Mouse (Mus musculus): ENCODE data around the gene Traf3ip3.
A peak's percentile ranks its signal among the peaks of the same experiment; 100 is the strongest.

The Traf3ip3 gene

GRCm38 (mm10) chr1:193207503-193207902 lies 6.0 kb upstream of the Traf3ip3 start, which contains the start of gene Lamb3:
Gene Lamb3, plus strand, starts transcription at chr1:193207699.
- peak; percentile 56 for DNase-seq (ENCODE audit: low read depth, low spot score)

DNA sequence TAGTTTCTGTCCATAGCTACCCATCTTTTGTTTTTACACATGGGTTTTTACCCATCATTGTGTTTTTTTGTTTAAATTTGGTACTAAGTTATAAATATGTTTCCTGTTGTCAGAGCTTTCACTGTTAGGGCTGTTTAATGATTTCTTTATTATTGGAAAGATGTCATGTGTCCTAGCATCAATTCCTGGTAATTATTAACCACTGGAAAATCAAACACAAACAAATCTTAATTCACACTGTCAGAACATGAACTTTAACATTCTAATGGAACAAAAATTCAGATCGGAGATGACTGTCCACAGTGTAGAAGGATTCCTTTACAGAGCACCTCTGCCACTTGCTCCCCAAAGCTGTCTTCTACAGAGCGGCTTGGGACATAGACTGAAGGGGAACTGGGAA lies 3.9 kb upstream of the Traf3ip3 start:
- no peak for DNase-seq (ENCODE audit: low read depth, low spot score)

DNA sequence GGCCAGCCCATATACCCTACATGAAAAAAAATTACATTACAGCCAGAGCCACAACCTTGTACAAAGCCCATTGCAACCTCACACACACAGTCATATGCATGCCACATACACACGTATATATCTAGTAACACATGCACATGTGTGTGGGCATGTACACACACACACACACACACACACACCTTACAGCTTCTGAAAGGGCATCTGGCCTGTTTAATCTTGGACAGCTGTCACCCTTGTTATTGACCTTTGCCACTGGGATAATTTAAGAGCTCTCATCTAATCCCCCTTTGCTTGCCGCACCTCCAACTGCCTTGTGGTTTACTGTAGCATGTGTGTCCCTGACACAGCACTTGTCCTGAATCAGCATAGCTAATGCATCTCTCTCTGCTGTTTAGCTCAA lies 2.3 kb upstream of the Traf3ip3 start:
- DNase-seq (ENCODE audit: low read depth, low spot score): no peak

- DNase-seq (ENCODE audit: low read depth, low spot score): peak; percentile 78
Measured at GRCm38 (mm10) chr1:193200640-193201382, 692 bp downstream of the Traf3ip3 start.

DNA sequence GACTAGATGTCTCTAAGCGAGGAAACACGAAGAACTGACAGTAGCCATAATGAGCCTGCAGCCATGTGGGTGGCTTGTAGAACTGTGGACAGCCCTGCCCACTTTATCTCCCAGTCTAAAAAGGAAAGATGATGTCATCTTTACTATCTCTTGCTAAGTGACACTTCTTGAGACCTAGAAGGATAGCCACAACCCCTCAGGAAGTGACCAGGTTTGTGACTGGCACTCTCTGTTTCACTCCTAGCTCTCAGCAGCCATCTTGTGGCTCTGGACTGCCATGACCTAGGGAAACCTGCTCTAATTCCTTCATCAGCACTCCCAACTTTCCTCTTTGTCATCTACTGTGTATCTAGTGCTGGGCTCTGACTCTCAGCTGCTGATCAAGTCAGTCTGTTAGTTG lies 3.2 kb downstream of the Traf3ip3 start:
- peak; percentile 58 for DNase-seq (ENCODE audit: low read depth, low spot score)

- DNase-seq (ENCODE audit: low read depth, low spot score): no peak
Measured at GRCm38 (mm10) chr1:193197494-193198205, 3.9 kb downstream of the Traf3ip3 start.

GRCm38 (mm10) chr1:193195169-193195810 lies 6.2 kb downstream of the Traf3ip3 start:
- DNase-seq (ENCODE audit: low read depth, low spot score): no peak

- no peak for DNase-seq (ENCODE audit: low read depth, low spot score)
Measured at GRCm38 (mm10) chr1:193194416-193195140, 6.9 kb downstream of the Traf3ip3 start.

- peak; percentile 43 for DNase-seq (ENCODE audit: low read depth, low spot score)
Measured at GRCm38 (mm10) chr1:193191675-193192283, 9.7 kb downstream of the Traf3ip3 start.

- peak; percentile 49 for DNase-seq (ENCODE audit: low read depth, low spot score)
Measured at GRCm38 (mm10) chr1:193189771-193190170, 11.7 kb downstream of the Traf3ip3 start.

DNA sequence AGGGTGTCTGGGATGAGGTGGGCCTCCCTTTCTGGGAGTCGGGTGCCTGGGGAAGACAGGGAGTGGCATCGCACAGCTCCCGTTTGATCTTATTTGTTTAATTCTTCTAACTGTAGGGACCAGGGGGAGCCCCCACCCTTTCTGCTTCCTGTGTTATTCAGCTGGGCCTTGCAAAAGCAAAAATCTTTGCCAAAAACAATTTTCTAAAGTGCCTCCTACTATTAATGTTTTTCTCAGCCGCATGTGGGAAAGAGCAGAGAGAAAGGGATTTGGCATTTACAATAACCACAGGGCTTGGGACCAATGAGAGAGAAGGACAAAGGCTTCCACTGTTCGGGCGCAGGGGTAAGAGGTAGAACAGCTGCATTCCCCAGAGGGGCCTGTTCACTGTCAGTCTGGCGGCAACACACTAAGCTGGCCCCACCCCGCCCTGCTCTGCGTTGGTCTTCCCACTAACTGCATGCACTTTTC lies 12.3 kb downstream of the Traf3ip3 start:
- DNase-seq (ENCODE audit: low read depth, low spot score): peak; percentile 68

- DNase-seq (ENCODE audit: low read depth, low spot score): no peak
Measured at GRCm38 (mm10) chr1:193188257-193188656, 13.2 kb downstream of the Traf3ip3 start.

GRCm38 (mm10) chr1:193181104-193181503 lies 20.4 kb downstream of the Traf3ip3 start:
- peak; percentile 65 for DNase-seq (ENCODE audit: low read depth, low spot score)

DNA sequence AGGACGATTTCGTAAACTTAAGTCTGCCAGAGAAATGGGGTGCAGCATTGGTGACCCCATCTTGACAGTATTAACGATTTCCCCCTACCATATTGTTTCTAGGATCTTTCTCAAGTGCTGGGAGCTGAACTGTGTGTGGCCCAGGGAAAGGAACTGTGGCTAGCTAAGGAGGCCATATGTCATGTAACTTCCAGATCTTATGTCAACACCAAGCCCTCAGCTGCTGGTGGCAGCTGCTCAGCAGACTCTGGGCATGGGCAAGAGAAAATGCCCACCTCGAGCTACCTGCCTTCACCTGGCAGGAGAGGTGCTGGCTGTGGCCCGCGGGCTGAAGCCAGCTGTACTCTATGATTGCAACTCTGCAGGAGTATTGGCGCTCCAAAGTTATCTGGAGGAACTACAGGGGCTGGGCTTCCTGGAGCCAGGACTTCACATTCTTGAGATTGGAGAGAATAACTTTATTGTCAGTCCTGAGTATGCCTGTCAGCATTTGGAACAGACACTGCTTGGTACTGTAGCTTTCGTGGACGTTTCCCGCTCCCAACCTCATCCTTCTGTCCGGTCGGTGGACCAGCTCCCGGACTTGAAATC lies 27.3 kb downstream of the Traf3ip3 start:
- DNase-seq (ENCODE audit: low read depth, low spot score): peak; percentile 35

DNA sequence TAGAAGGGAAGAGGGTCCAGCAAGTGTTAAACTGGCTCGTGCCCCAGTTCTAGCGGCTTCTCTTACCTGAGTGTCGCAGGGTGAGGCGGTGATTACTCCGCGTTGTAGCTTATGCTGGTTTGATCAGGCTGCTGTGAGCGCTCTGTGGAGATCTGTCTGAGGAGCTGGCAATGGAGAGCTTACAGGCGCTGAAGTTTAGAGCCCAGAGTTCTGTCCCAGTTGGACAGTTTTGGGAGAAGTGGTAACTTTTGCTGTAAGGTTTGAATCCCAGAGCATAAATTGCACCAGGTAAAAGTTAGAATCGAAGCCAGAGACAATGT lies 27.7 kb downstream of the Traf3ip3 start:
- no peak for DNase-seq (ENCODE audit: low read depth, low spot score)

- DNase-seq (ENCODE audit: low read depth, low spot score): peak; percentile 100
Measured at GRCm38 (mm10) chr1:193172991-193173809, 28.3 kb downstream of the Traf3ip3 start.

GRCm38 (mm10) chr1:193169856-193170255 lies 31.6 kb downstream of the Traf3ip3 start:
- peak; percentile 79 for DNase-seq (ENCODE audit: low read depth, low spot score)

DNA sequence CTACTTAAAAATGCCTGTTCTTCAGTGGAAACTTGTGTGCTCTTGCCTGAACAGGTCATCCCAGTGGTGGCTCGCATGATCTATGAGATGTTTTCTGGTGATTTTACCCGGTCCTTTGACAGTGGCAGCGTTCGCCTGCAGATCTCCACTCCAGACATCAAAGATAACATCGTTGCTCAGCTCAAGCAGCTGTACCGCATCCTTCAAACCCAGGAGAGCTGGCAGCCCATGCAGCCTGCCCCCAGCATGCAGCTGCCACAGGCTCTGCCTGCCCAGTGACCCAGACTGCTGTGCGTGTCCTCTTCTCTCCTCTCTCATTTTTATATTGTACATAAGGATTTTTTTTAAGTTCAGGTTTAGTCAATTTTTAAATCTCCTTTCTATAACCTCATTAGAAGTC lies 32.3 kb downstream of the Traf3ip3 start:
- no peak for DNase-seq (ENCODE audit: low read depth, low spot score)

- no peak for DNase-seq (ENCODE audit: low read depth, low spot score)
Measured at GRCm38 (mm10) chr1:193167746-193168145, 33.8 kb downstream of the Traf3ip3 start, which contains the start of gene A130010J15Rik. Gene A130010J15Rik, plus strand, starts transcription at chr1:193168046.

All from CD4-positive, CD25-positive, alpha-beta regulatory T cell, adult 2 months (primary cell).